Mouse (Mus musculus) liver (tissue): ENCODE data around the gene Etv5.

Experiments
- DNase-seq: peaks from one replicate; pipeline ENCODE4 v3.0.0-alpha.2; 2020; ENCODE audit warnings: mixed read lengths

The Etv5 gene

GRCm38 (mm10) chr16:22439499-22440177 lies at the start of gene Etv5:
Gene Etv5, minus strand, starts transcription at chr16:22439719.
- peak; percentile 97 for DNase-seq

GRCm38 (mm10) chr16:22483900-22484299 lies 44.4 kb upstream of the Etv5 start:
- DNase-seq: no peak

GRCm38 (mm10) chr16:22479322-22479721 lies 39.8 kb upstream of the Etv5 start:
- DNase-seq: no peak

- no peak for DNase-seq
Measured at GRCm38 (mm10) chr16:22471728-22472127, 32.2 kb upstream of the Etv5 start.

- no peak for DNase-seq
Measured at GRCm38 (mm10) chr16:22469385-22469784, 29.9 kb upstream of the Etv5 start.

GRCm38 (mm10) chr16:22467111-22467510 lies 27.6 kb upstream of the Etv5 start:
- no peak for DNase-seq

GRCm38 (mm10) chr16:22466381-22466780 lies 26.9 kb upstream of the Etv5 start:
- no peak for DNase-seq

- no peak for DNase-seq
Measured at GRCm38 (mm10) chr16:22462220-22462619, 22.7 kb upstream of the Etv5 start.

GRCm38 (mm10) chr16:22461728-22462127 lies 22.2 kb upstream of the Etv5 start:
- DNase-seq: no peak

GRCm38 (mm10) chr16:22460960-22461359 lies 21.4 kb upstream of the Etv5 start:
- no peak for DNase-seq

- no peak for DNase-seq
Measured at GRCm38 (mm10) chr16:22452082-22452481, 12.6 kb upstream of the Etv5 start.

GRCm38 (mm10) chr16:22448093-22448492 lies 8.6 kb upstream of the Etv5 start:
- DNase-seq: no peak

- DNase-seq: no peak
Measured at GRCm38 (mm10) chr16:22444786-22445185, 5.3 kb upstream of the Etv5 start.

- no peak for DNase-seq
Measured at GRCm38 (mm10) chr16:22442202-22442601, 2.7 kb upstream of the Etv5 start.

GRCm38 (mm10) chr16:22441317-22441716 lies 1.8 kb upstream of the Etv5 start:
- no peak for DNase-seq

- peak; percentile 50 for DNase-seq
Measured at GRCm38 (mm10) chr16:22440269-22440668, 750 bp upstream of the Etv5 start.

GRCm38 (mm10) chr16:22438441-22439373 lies 812 bp downstream of the Etv5 start:
- peak; percentile 71 for DNase-seq

- DNase-seq: no peak
Measured at GRCm38 (mm10) chr16:22436106-22436505, 3.4 kb downstream of the Etv5 start.

- DNase-seq: no peak
Measured at GRCm38 (mm10) chr16:22434530-22434929, 5.0 kb downstream of the Etv5 start.

GRCm38 (mm10) chr16:22433944-22434343 lies 5.6 kb downstream of the Etv5 start:
- DNase-seq: no peak

- DNase-seq: no peak
Measured at GRCm38 (mm10) chr16:22431773-22432172, 7.7 kb downstream of the Etv5 start.

GRCm38 (mm10) chr16:22431335-22431734 lies 8.2 kb downstream of the Etv5 start:
- no peak for DNase-seq

- DNase-seq: no peak
Measured at GRCm38 (mm10) chr16:22430211-22430951, 9.1 kb downstream of the Etv5 start.
